Mouse (Mus musculus) CH12.LX (cell line): Measurements from ENCODE around the gene Ywhag. TPM values are rescaled to one million over a fixed set of nuclear protein-coding genes. Genes with fewer than 3 reads are reported as not detected.

Experiments used
- DNase-seq: peaks from one replicate; pipeline ENCODE4 v3.0.0-alpha.2; 2013; ENCODE audit errors: extremely low read depth
- H3K27ac ChIP-seq: 2 replicates; pipeline ENCODE4 v1.5.1; 2012; ENCODE audit warnings: low read depth, mild to moderate bottlenecking, control low read depth, moderate library complexity; ENCODE audit not compliant: insufficient read depth
- H3K27me3 ChIP-seq: replicated peaks from 2 replicates; pipeline ENCODE3; 2012; ENCODE audit warnings: inconsistent platforms
- H3K36me3 ChIP-seq, 2 experiments: replicated peaks in 1 of 2; 2 replicates each; pipeline versions ENCODE3 to v1.6.1; 2012; ENCODE audit warnings: inconsistent platforms in 1 of 2, low read length in 1 of 2, mild to moderate bottlenecking in 1 of 2, mixed read lengths in 1 of 2, moderate library complexity in 1 of 2; ENCODE audit not compliant: control insufficient read depth in 1 of 2, insufficient read depth in 1 of 2
- H3K4me1 ChIP-seq, 2 experiments: 2 replicates each; pipeline ENCODE4 v1.6.1; 2012; ENCODE audit warnings: inconsistent platforms in 1 of 2, moderate library complexity in 1 of 2; ENCODE audit not compliant: insufficient read depth in 2 of 2, control insufficient read depth in 1 of 2
- H3K4me2 ChIP-seq: 2 replicates; pipeline ENCODE4 v1.6.1; 2012; ENCODE audit warnings: low read depth, mild to moderate bottlenecking, control low read depth; ENCODE audit not compliant: poor library complexity, insufficient read depth, severe bottlenecking
- H3K4me3 ChIP-seq, 3 experiments: fragments of 150-350 bp in 1 of 3; sonication (generic) in 1 of 3; replicated peaks in 1 of 3; 2 replicates each; pipeline versions ENCODE3 to v1.5.1; 2011 to 2012; ENCODE audit warnings: low read depth in 2 of 3, low read length in 2 of 3, mild to moderate bottlenecking in 2 of 3, moderate library complexity in 2 of 3, control low read depth in 1 of 3, improper control_type of control experiment in 1 of 3, inconsistent platforms in 1 of 3, mixed read lengths in 1 of 3; ENCODE audit not compliant: poor library complexity in 1 of 3
- H3K79me2 ChIP-seq: replicated peaks from 2 replicates; pipeline ENCODE4 v1.6.1; 2012; ENCODE audit warnings: mild to moderate bottlenecking, moderate library complexity; ENCODE audit not compliant: control insufficient read depth, poor library complexity, insufficient read depth, severe bottlenecking; ENCODE audit errors: extremely low read depth
- H3K9ac ChIP-seq: 2 replicates; pipeline ENCODE4 v1.6.1; 2012; ENCODE audit warnings: low read depth, mild to moderate bottlenecking, control low read depth, moderate library complexity; ENCODE audit not compliant: insufficient read depth
- H3K9me3 ChIP-seq: replicated peaks from 2 replicates; pipeline ENCODE3; 2012; ENCODE audit warnings: low read length, inconsistent platforms, mixed read lengths
- ELF1 ChIP-seq: IDR thresholded peaks from 2 replicates; pipeline ENCODE4 v1.6.1; 2014; ENCODE audit warnings: low read depth, mild to moderate bottlenecking, inconsistent platforms, low read length, improper control_type of control experiment
- ETS1 ChIP-seq: conservative IDR thresholded peaks from 2 replicates; pipeline ENCODE4 v1.6.1; 2012; ENCODE audit warnings: low read depth, mild to moderate bottlenecking, inconsistent platforms, low read length, improper control_type of control experiment, moderate library complexity
- MEF2A ChIP-seq: IDR thresholded peaks from 2 replicates; pipeline ENCODE4 v1.6.1; 2014; ENCODE audit warnings: low read depth, mild to moderate bottlenecking, inconsistent platforms, low read length, improper control_type of control experiment, borderline replicate concordance
- MYC ChIP-seq: IDR thresholded peaks from 2 replicates; pipeline ENCODE4 v1.6.1; 2011; ENCODE audit warnings: low read depth, mild to moderate bottlenecking, improper control_type of control experiment, low read length
- TBP ChIP-seq: conservative IDR thresholded peaks from 2 replicates; pipeline ENCODE4 v1.6.1; 2011; ENCODE audit warnings: low read depth, low read length, improper control_type of control experiment
- USF1 ChIP-seq: IDR thresholded peaks from 2 replicates; pipeline ENCODE4 v1.6.1; 2014; ENCODE audit warnings: low read depth, mild to moderate bottlenecking, inconsistent platforms, low read length, improper control_type of control experiment
- dilution Hi-C: fragments of 300-500 bp; cut with MboI; formaldehyde crosslinking; loops from 2 replicates; pipeline ENCODE4 v1.14.3; 2020; ENCODE audit warnings: low sequenced_read_pairs; ENCODE audit not compliant: extremely low pct_unique_long_range_greater_than_20kb, extremely low pct_ligation_motif_present
- in situ Hi-C: fragments of 300-500 bp; cut with MboI; formaldehyde crosslinking; loops from 3 replicates; pipeline ENCODE4 v1.14.3; 2019; ENCODE audit warnings: low sequenced_read_pairs, low pct_ligation_motif_present, low pct_unique_long_range_greater_than_20kb, mixed read lengths
- polyA plus RNA-seq: library from polyadenylated mRNA; unstranded; fragments of >175 nt; gene quantifications from 2 replicates; pipeline ENCODE4 v1.2.1, GENCODE M21; 2012; ENCODE audit warnings: low read depth; ENCODE audit not compliant: insufficient read length
- total RNA-seq, 2 experiments: library from RNA; depleted of rRNA; stranded (reverse); fragments of 300-350 nt in 1 of 2; fragments of >200 nt in 1 of 2; gene quantifications; 2 replicates each; pipeline ENCODE4 v1.2.3; 2012 to 2014

Gene Ywhag
- total and polyA plus RNA-seq, 3 experiments: 55.3 to 239 (median 77.3) TPM

DNA sequence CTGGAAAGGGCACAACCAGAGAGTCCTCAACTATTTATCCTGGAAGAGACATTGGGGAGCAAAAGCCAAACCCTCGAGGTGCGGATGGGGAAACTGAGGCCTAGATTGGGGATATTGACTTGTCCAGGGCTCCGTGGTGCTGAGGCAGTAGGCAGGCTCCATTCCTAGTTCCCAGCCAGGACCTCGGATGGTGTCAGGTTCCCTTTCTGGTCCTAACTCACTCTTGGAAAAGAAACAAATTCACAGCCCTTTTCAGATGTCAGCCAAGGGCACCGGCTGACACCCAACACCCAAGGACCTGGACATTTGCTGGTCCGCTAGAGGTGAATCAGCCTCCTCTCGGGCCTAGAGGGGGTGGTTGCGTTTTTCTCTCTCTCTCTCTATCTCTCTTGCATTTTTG, 67.8 kb downstream of the Ywhag start:
- peaks cover 0 to 23% of the 10 kb centered on the region in 2 experiments; a peak in 2 of 4 replicates for H3K4me1 ChIP-seq
- peaks cover 24% of the 10 kb centered on the region for H3K9me3 ChIP-seq
- dilution Hi-C loops (no loop called here), in situ Hi-C loops (loop anchor here (10.0 kb wide), 1 partner anchor 252 kb away; no protein-coding TSS in a partner anchor)
- no peak overlapping the region for H3K4me3 ChIP-seq
- no peak for DNase-seq
- TF ChIP-seq TBP (no peak), ELF1 (no peak), MEF2A (no peak), USF1 (no peak), MYC (no peak), ETS1 (no peak)
- TF ChIP-seq, all 38 proteins: peak for 0
- Histone ChIP-seq H3K36me3 (no peaks in the 10 kb centered on the region), H3K27me3 (peaks cover 32% of the 10 kb centered on the region), H3K79me2 (no peaks in the 10 kb centered on the region), H3K9ac (no peak overlapping the region), H3K27ac (no peak overlapping the region), H3K4me2 (no peak overlapping the region)

Other genes starting within 250 kb of the Ywhag start
- gene Tmem120a, start 190.2 kb downstream of the Ywhag start, total RNA-seq (2012; rRNA removed): 21.4 and 22.2 TPM in 2 replicates
- 9.1 and 12.0 TPM in 2 replicates for gene Tmem120a, start 190.2 kb downstream of the Ywhag start, total RNA-seq (2014; rRNA removed)
- 27.1 and 27.7 TPM in 2 replicates for gene Tmem120a, start 190.2 kb downstream of the Ywhag start, polyA plus RNA-seq
- gene Styxl1, start 156.2 kb downstream of the Ywhag start, total RNA-seq (2012; rRNA removed): not detected in 2 replicates
- gene Styxl1, start 156.2 kb downstream of the Ywhag start, total RNA-seq (2014; rRNA removed): not detected in 2 replicates
- not detected in 2 replicates for gene Styxl1, start 156.2 kb downstream of the Ywhag start, polyA plus RNA-seq
- gene Mdh2, start 156.1 kb downstream of the Ywhag start, total RNA-seq (2012; rRNA removed): 152 and 163 TPM in 2 replicates
- 119 and 133 TPM in 2 replicates for gene Mdh2, start 156.1 kb downstream of the Ywhag start, total RNA-seq (2014; rRNA removed)
- 489 and 569 TPM in 2 replicates for gene Mdh2, start 156.1 kb downstream of the Ywhag start, polyA plus RNA-seq
- gene Srrm3, start 127.7 kb downstream of the Ywhag start, total RNA-seq (2012; rRNA removed): not detected in 2 replicates
- gene Srrm3, start 127.7 kb downstream of the Ywhag start, total RNA-seq (2014; rRNA removed): not detected in 2 replicates
- not detected in 2 replicates for gene Srrm3, start 127.7 kb downstream of the Ywhag start, polyA plus RNA-seq
- gene Hspb1, start 46.7 kb downstream of the Ywhag start, total RNA-seq (2012; rRNA removed): 0.97 and 1.1 TPM in 2 replicates
- gene Hspb1, start 46.7 kb downstream of the Ywhag start, total RNA-seq (2014; rRNA removed): 1.7 and 2.6 TPM in 2 replicates
- 3.6 and 3.8 TPM in 2 replicates for gene Hspb1, start 46.7 kb downstream of the Ywhag start, polyA plus RNA-seq
- gene Ssc4d, start 39.9 kb upstream of the Ywhag start, total RNA-seq (2012; rRNA removed): 1.7 and 2.0 TPM in 2 replicates
- 1.8 and 2.9 TPM in 2 replicates for gene Ssc4d, start 39.9 kb upstream of the Ywhag start, total RNA-seq (2014; rRNA removed)
- gene Ssc4d, start 39.9 kb upstream of the Ywhag start, polyA plus RNA-seq: 1.8 and 1.9 TPM in 2 replicates
- 0.13 TPM in 1 of 2 replicates, not detected in the other for gene Zp3, start 45.5 kb upstream of the Ywhag start, total RNA-seq (2012; rRNA removed)
- not detected in 2 replicates for gene Zp3, start 45.5 kb upstream of the Ywhag start, total RNA-seq (2014; rRNA removed)
- gene Zp3, start 45.5 kb upstream of the Ywhag start, polyA plus RNA-seq: not detected in 2 replicates
- gene Dtx2, start 60.2 kb upstream of the Ywhag start, total RNA-seq (2012; rRNA removed): 20.4 and 22.0 TPM in 2 replicates
- 14.0 and 16.0 TPM in 2 replicates for gene Dtx2, start 60.2 kb upstream of the Ywhag start, total RNA-seq (2014; rRNA removed)
- 35.1 and 43.7 TPM in 2 replicates for gene Dtx2, start 60.2 kb upstream of the Ywhag start, polyA plus RNA-seq
- not detected in 2 replicates for gene Upk3b, start 103.9 kb upstream of the Ywhag start, total RNA-seq (2012; rRNA removed)
- gene Upk3b, start 103.9 kb upstream of the Ywhag start, total RNA-seq (2014; rRNA removed): not detected in 2 replicates
- gene Upk3b, start 103.9 kb upstream of the Ywhag start, polyA plus RNA-seq: 0.09 TPM in 1 of 2 replicates, not detected in the other
- gene Upk3bl, start 119.9 kb upstream of the Ywhag start, total RNA-seq (2012; rRNA removed): not detected in 2 replicates
- gene Upk3bl, start 119.9 kb upstream of the Ywhag start, total RNA-seq (2014; rRNA removed): not detected in 2 replicates
- gene Upk3bl, start 119.9 kb upstream of the Ywhag start, polyA plus RNA-seq: not detected in 2 replicates
- 0.29 and 1.3 TPM in 2 replicates for gene Rasa4, start 149.3 kb upstream of the Ywhag start, total RNA-seq (2012; rRNA removed)
- 0.07 and 0.28 TPM in 2 replicates for gene Rasa4, start 149.3 kb upstream of the Ywhag start, total RNA-seq (2014; rRNA removed)
- gene Rasa4, start 149.3 kb upstream of the Ywhag start, polyA plus RNA-seq: 0.11 and 0.16 TPM in 2 replicates
- gene Polr2j, start 182.0 kb upstream of the Ywhag start, total RNA-seq (2012; rRNA removed): 137 and 186 TPM in 2 replicates
- gene Polr2j, start 182.0 kb upstream of the Ywhag start, total RNA-seq (2014; rRNA removed): 160 and 178 TPM in 2 replicates
- gene Polr2j, start 182.0 kb upstream of the Ywhag start, polyA plus RNA-seq: 117 and 121 TPM in 2 replicates
- gene Lrwd1, start 201.5 kb upstream of the Ywhag start, total RNA-seq (2012; rRNA removed): 58.9 and 62.1 TPM in 2 replicates
- 49.6 and 54.3 TPM in 2 replicates for gene Lrwd1, start 201.5 kb upstream of the Ywhag start, total RNA-seq (2014; rRNA removed)
- gene Lrwd1, start 201.5 kb upstream of the Ywhag start, polyA plus RNA-seq: 52.2 and 65.9 TPM in 2 replicates
- gene Alkbh4, start 201.5 kb upstream of the Ywhag start, total RNA-seq (2012; rRNA removed): 12.9 and 15.7 TPM in 2 replicates
- gene Alkbh4, start 201.5 kb upstream of the Ywhag start, total RNA-seq (2014; rRNA removed): 10.2 and 12.2 TPM in 2 replicates
- gene Alkbh4, start 201.5 kb upstream of the Ywhag start, polyA plus RNA-seq: 12.0 and 15.9 TPM in 2 replicates
- 7.3 and 8.8 TPM in 2 replicates for gene Orai2, start 236.1 kb upstream of the Ywhag start, total RNA-seq (2012; rRNA removed)
- gene Orai2, start 236.1 kb upstream of the Ywhag start, total RNA-seq (2014; rRNA removed): 6.4 and 7.3 TPM in 2 replicates
- gene Orai2, start 236.1 kb upstream of the Ywhag start, polyA plus RNA-seq: 7.4 TPM in 2 replicates